Mouse (Mus musculus): ENCODE measurements around the gene Nptxr. TPM values are rescaled to one million over a fixed set of nuclear protein-coding genes. Genes with fewer than 3 reads are reported as not detected.

Nptxr gene
- polyA plus RNA-seq, 1 experiment from 2014 or later, result 7.2 TPM

- ATAC-seq (ENCODE audit: low FRiP score), result peak; percentile 97
- under 1% methylated on average over 50 of the region's 50 CpGs for WGBS
Measured at GRCm38 (mm10) chr15:79774117-79775027, 30.2 kb downstream of the Nptxr start.

DNA sequence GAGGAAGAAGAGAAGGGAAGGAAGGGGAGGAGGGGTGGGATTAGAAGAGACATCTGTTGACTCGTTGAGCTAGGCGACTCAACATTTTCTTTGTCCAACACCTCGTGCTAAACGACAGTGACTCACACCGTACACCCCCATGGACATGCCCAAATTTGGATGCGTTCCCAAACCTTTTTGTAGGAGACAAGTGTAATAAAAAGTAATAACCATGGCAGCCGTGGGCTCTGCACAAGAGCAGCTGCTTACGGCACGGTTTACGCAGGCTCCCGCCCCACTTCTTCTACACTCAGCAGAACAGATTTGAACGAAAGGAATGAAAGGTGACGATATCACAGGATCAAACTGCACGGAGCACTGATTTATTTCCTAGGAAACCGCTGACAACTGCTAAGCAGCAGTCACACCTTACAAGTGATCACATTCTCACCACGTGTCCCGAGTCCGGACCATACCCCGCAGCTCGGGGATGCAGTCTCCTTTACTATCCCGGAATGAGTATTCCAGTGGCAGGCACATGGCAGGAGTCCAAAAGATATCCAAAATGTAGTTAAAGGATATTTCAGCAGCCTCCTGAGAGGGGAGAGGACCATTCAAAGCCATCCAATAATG, 33.8 kb downstream of the Nptxr start:
- Histone ChIP-seq H3K4me1 (peaks cover 31% of the 10 kb centered on the region), H3K4me3 (replicated peaks) (no peak overlapping the region), H3K9me3 (no peaks in the 10 kb centered on the region), H3K4me2 (no peak overlapping the region), H3K36me3 (replicated peaks) (no peaks in the 10 kb centered on the region), H3K9ac (no peak overlapping the region), H3K27ac (no peak overlapping the region; the same call in 1 of the 2 replicates), H3K27me3 (no peaks in the 10 kb centered on the region)
- ATAC-seq (ENCODE audit: low FRiP score), result no peak
- WGBS, result 77% methylated on average over 21 of the region's 21 CpGs

More at GRCm38 (mm10) chr15:79774117-79775027, 30.2 kb downstream of the Nptxr start:
- peak overlapping the region; percentile 84 for H3K9ac ChIP-seq
- no peaks in the 10 kb centered on the region for H3K27me3 ChIP-seq
- no peaks in the 10 kb centered on the region for H3K9me3 ChIP-seq
- H3K4me3 ChIP-seq (replicated peaks), result peak overlapping the region; percentile 87
- H3K4me1 ChIP-seq, result peaks cover 26% of the 10 kb centered on the region
- peak overlapping the region; percentile 68 for H3K27ac ChIP-seq
- H3K4me2 ChIP-seq, result peak overlapping the region; percentile 67
- no peaks in the 10 kb centered on the region for H3K36me3 ChIP-seq (replicated peaks)

DNA sequence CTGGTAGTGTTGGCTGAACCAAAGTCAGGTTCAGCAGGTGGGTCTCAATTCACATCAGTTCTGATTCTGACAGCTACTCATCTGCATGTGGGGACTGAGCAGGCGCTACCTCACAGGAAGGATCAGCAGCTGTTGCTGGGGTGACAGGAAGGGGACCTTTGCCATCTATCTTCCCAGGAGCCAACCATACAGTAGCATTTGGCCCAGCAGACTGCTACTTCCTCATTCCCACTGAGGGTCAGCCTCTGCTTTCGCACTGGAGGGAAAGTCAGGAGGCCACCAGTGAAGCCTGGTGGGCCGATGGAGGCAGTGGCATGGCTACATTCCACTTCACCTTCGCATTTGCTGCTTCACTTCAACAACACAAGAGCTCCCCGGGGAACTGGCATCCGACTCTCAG, 36.3 kb downstream of the Nptxr start:
- no peak overlapping the region for H3K27ac ChIP-seq
- no peak for ATAC-seq (ENCODE audit: low FRiP score)
- H3K4me2 ChIP-seq, result no peak overlapping the region
- peaks cover 17% of the 10 kb centered on the region for H3K4me1 ChIP-seq
- no peaks in the 10 kb centered on the region for H3K9me3 ChIP-seq
- no peak overlapping the region for H3K4me3 ChIP-seq (replicated peaks)
- H3K27me3 ChIP-seq, result no peaks in the 10 kb centered on the region
- H3K9ac ChIP-seq, result no peak overlapping the region
- 51% methylated on average over 6 of the region's 6 CpGs for WGBS
- H3K36me3 ChIP-seq (replicated peaks), result peaks cover 16% of the 10 kb centered on the region

- 89% methylated on average over 16 of the region's 16 CpGs for WGBS
- H3K9ac ChIP-seq, result no peak overlapping the region
- H3K27ac ChIP-seq, result no peak overlapping the region
- H3K27me3 ChIP-seq, result no peaks in the 10 kb centered on the region
- H3K4me3 ChIP-seq (replicated peaks), result no peak overlapping the region
- peaks cover 24% of the 10 kb centered on the region for H3K36me3 ChIP-seq (replicated peaks)
- no peaks in the 10 kb centered on the region for H3K9me3 ChIP-seq
- H3K4me2 ChIP-seq, result no peak overlapping the region
- no peak for ATAC-seq (ENCODE audit: low FRiP score)
- H3K4me1 ChIP-seq, result peaks cover 14% of the 10 kb centered on the region
Measured at GRCm38 (mm10) chr15:79767327-79767961, 37.1 kb downstream of the Nptxr start.

GRCm38 (mm10) chr15:79766586-79767071, 37.9 kb downstream of the Nptxr start:
- no peak overlapping the region for H3K4me3 ChIP-seq (replicated peaks)
- WGBS, result 91% methylated on average over 10 of the region's 10 CpGs
- H3K27ac ChIP-seq, result no peak overlapping the region
- H3K4me2 ChIP-seq, result no peak overlapping the region
- H3K9ac ChIP-seq, result no peak overlapping the region
- H3K36me3 ChIP-seq (replicated peaks), result peaks cover 32% of the 10 kb centered on the region
- H3K27me3 ChIP-seq, result no peaks in the 10 kb centered on the region
- H3K4me1 ChIP-seq, result peaks cover 14% of the 10 kb centered on the region
- H3K9me3 ChIP-seq, result no peaks in the 10 kb centered on the region
- no peak for ATAC-seq (ENCODE audit: low FRiP score)

DNA sequence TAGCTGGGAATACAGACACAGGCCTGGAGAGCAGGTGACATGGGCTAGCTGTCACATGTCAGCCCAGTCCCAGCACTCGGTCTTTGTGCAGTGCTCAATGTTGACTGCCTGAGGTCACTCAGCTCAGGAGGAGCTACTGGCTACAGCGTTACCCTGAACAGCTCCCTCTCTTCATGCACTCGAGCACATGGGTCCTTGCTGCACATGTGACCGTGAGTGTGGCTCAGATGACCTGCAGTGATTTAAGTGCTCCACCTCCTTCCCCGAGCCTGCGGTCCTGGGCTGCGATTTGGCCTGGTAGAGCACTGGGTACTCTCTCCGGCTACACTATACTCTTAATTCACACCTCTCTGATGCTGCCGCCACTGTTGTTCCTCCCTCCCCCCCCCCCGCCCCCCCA, 38.4 kb downstream of the Nptxr start:
- no peak overlapping the region for H3K9ac ChIP-seq
- no peak overlapping the region for H3K4me3 ChIP-seq (replicated peaks)
- H3K4me2 ChIP-seq, result no peak overlapping the region
- no peak overlapping the region for H3K27ac ChIP-seq
- H3K27me3 ChIP-seq, result no peaks in the 10 kb centered on the region
- peaks cover 12% of the 10 kb centered on the region for H3K4me1 ChIP-seq
- no peaks in the 10 kb centered on the region for H3K9me3 ChIP-seq
- WGBS, result 73% methylated on average over 10 of the region's 10 CpGs
- no peak for ATAC-seq (ENCODE audit: low FRiP score)
- H3K36me3 ChIP-seq (replicated peaks), result peaks cover 36% of the 10 kb centered on the region

DNA sequence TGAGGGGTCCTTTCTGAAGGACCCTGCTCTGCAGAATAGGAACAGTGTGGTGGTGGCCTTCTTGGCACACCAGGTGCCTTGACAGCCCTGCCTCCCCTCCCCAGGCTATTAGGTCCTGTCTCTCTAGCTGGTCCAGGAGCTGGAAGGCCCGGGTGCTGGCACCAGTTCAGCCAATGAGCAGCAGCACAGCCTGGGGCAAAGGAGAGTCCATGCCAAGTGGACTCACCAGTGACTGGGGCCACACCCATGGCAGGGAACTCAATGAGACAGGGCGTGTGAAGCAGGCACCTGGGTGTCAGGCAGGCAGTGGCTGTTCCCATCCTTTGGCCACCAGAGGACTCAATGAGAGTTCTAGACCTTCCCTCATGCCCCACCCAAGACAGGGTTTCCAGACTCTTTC, 39.2 kb downstream of the Nptxr start:
- Histone ChIP-seq H3K36me3 (replicated peaks) (peaks cover 41% of the 10 kb centered on the region), H3K9ac (no peak overlapping the region), H3K4me2 (no peak overlapping the region), H3K9me3 (no peaks in the 10 kb centered on the region), H3K4me1 (peaks cover 6% of the 10 kb centered on the region; the same call in 1 of the 2 replicates), H3K4me3 (replicated peaks) (no peak overlapping the region), H3K27me3 (no peaks in the 10 kb centered on the region), H3K27ac (0 out of 2 replicates have a peak overlapping the region, but pooled peaks have one; percentile 9)
- WGBS, result 78% methylated on average over 2 of the region's 2 CpGs
- ATAC-seq (ENCODE audit: low FRiP score), result no peak

DNA sequence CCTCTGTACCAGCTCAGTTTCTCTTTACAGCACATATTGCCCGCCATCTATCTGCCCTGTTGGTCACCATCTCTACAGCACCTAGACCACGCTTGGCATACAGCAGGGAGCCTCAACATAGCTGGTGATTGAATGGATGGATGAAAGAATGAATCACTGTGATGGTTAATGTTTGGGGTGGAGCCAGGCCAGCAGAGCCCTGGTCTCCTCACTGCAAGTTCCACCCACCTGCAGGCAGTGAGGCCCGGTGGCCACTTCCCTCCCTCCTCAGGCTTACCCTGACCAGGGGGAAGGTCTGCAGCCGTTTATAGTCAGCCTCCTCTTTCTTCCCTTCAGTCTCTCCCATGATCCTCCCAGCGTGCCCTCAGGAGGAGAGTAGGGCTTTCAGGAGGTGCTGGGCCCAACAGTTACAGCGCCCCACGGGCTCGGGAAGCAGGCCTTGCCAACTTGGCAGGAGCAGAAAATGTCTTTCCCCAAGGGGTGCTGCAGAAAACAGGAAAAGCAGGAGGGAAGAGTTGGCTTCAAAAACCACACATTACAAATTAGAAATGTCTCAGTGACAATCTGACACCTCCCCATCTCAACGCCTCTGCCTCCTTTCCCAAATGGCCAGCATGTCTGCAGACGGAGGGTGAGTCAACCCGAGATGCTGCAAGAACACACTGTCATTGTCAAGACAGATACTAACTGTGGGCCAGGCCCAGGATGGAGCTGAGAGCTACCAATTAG, 39.9 kb downstream of the Nptxr start:
- Histone ChIP-seq H3K27ac (0 out of 2 replicates have a peak overlapping the region, but pooled peaks have one; percentile 9), H3K4me3 (replicated peaks) (no peak overlapping the region), H3K4me2 (no peak overlapping the region), H3K36me3 (replicated peaks) (peaks cover 41% of the 10 kb centered on the region), H3K9ac (no peak overlapping the region), H3K4me1 (peaks cover 6% of the 10 kb centered on the region; the same call in 1 of the 2 replicates), H3K9me3 (no peaks in the 10 kb centered on the region), H3K27me3 (no peaks in the 10 kb centered on the region)
- 82% methylated on average over 11 of the region's 11 CpGs for WGBS
- no peak for ATAC-seq (ENCODE audit: low FRiP score)

DNA sequence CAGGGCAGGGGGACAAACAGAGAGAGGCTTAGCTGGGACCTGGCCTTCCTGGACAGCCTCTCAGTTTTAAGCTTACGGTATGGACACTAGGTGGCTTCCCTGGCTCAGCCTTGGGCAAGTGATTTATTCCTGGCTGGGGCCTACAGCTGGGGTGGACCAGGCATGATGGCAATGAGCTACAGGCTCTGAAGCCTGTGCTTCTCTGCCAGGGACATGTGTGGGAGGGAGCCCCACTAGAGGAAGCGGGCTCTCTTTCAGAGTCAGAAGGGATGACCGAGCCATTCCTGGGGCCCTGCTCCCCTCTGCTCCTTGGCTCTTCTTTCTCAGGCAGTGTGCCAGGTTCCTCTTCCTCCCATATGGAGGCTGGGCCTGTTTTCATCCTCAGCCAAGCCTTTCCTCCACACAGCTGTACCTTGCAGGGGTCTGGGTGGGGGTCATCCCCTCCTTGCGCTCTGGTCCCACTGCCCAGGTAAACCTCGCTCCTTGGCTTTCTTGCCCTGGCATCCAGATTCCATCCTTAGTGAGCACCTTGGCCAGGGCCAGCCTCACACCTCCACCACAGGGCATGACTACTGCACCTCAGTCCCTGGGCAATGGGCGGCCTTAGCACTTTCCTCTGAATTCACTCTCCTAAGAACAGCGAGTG, 40.8 kb downstream of the Nptxr start:
- no peak overlapping the region for H3K9ac ChIP-seq
- ATAC-seq (ENCODE audit: low FRiP score), result no peak
- H3K27ac ChIP-seq, result no peak overlapping the region
- H3K9me3 ChIP-seq, result no peaks in the 10 kb centered on the region
- no peak overlapping the region for H3K4me3 ChIP-seq (replicated peaks)
- no peak overlapping the region for H3K4me2 ChIP-seq
- H3K36me3 ChIP-seq (replicated peaks), result peaks cover 41% of the 10 kb centered on the region
- H3K4me1 ChIP-seq, result peaks cover 6% of the 10 kb centered on the region; the same call in 1 of the 2 replicates
- H3K27me3 ChIP-seq, result no peaks in the 10 kb centered on the region
- 92% methylated on average over 7 of the region's 7 CpGs for whole genome bisulfite sequencing

DNA sequence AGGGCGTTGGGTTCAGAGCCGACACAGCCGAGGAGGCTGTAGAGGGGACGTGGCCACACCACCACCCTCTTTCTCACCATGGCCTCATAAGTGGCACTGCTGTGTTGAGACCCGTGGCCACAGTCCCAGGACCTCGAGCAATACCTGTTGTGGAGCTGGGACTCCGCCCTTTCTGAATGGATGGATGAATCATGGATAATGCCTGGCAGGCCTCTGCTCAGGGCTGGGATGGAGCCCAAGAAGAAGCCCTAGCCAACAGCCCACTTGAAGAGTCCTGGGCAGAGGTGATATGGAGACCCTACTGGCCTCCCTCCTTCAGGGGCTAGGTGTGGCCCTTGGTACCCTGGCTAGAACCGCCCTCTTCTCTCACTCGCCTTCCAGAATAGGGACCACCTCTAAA, 41.6 kb downstream of the Nptxr start:
- Histone ChIP-seq H3K4me2 (no peak overlapping the region), H3K4me3 (replicated peaks) (no peak overlapping the region), H3K36me3 (replicated peaks) (peaks cover 41% of the 10 kb centered on the region), H3K9ac (no peak overlapping the region), H3K4me1 (peaks cover 6% of the 10 kb centered on the region; the same call in 1 of the 2 replicates), H3K27ac (no peak overlapping the region), H3K9me3 (no peaks in the 10 kb centered on the region), H3K27me3 (no peaks in the 10 kb centered on the region)
- ATAC-seq (ENCODE audit: low FRiP score), result no peak
- WGBS, result 94% methylated on average over 9 of the region's 9 CpGs

- Histone ChIP-seq H3K9ac (no peak overlapping the region), H3K4me3 (replicated peaks) (no peak overlapping the region), H3K4me1 (peaks cover 10% of the 10 kb centered on the region), H3K27me3 (no peaks in the 10 kb centered on the region), H3K4me2 (no peak overlapping the region), H3K27ac (no peak overlapping the region), H3K36me3 (replicated peaks) (peaks cover 41% of the 10 kb centered on the region), H3K9me3 (no peaks in the 10 kb centered on the region)
- 87% methylated on average over 6 of the region's 6 CpGs for WGBS
- ATAC-seq (ENCODE audit: low FRiP score), result no peak
Measured at GRCm38 (mm10) chr15:79760956-79761355, 43.6 kb downstream of the Nptxr start.
